Mouse (Mus musculus): ENCODE measurements around the gene Lamb3. TPM values are rescaled to one million over a fixed set of nuclear protein-coding genes. Genes with fewer than 3 reads are reported as not detected.
"Not testable (repeated sequence)": the region's sequence is repeated elsewhere in the genome, so short reads cannot be mapped to it uniquely, and the experiment has no call there.

The Lamb3 gene
- polyA plus RNA-seq, 1 experiment from 2014 or later: 24.4 TPM

DNA sequence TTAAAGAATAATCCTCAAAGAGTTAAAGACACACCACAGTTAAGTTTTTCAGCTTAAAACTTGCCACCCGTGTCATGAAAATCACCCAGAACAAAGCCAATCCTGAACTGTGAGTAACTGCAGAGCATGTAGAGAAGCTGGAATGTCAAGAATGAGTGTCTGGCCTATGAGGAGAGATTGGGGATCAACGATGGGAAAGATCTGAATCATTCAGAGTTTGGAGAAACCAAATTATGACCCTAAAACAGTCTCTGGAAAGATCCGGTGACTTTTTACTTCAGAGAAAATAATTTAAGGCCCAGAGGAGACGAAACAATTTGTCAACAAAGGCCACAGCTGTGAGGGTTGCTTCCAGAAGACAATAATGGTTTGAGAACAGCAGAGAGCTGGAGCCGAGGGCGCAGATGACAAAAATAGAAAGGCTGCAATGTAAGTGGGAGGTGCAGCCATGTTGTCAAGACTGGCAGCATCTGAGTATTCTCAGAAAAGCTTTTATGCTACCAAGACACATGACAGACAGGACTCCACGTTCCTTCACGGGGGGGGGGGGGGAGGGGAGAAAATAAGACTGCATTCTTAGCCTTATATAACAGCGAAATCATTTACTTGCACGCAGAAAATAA, 36.2 kb downstream of the Lamb3 start:
- Histone ChIP-seq H3K4me1 (ENCODE audit: insufficient read depth) (no peaks in the 10 kb centered on the region), H3K4me3 (ENCODE audit: low read depth, low read length) (no peak overlapping the region), H3K4me2 (no peak overlapping the region), H3K9ac (no peak overlapping the region), H3K36me3 (ENCODE audit: insufficient read depth) (no peaks in the 10 kb centered on the region), H3K9me3 (ENCODE audit: low read depth, low read length) (no peaks in the 10 kb centered on the region), H3K27me3 (ENCODE audit: insufficient read depth, low read length) (no peaks in the 10 kb centered on the region), H3K27ac (ENCODE audit: low read depth) (peak overlapping the region; percentile 7; the same call in 1 of the 2 replicates)
- ATAC-seq (ENCODE audit: insufficient read depth) (no peak), DNase-seq (no peak)
- no peak for TF ChIP-seq CTCF (IDR thresholded peaks at IDR 0.05; ENCODE audit: low read depth)
- 47% methylated on average over 10 of the region's 10 CpGs for WGBS

DNA sequence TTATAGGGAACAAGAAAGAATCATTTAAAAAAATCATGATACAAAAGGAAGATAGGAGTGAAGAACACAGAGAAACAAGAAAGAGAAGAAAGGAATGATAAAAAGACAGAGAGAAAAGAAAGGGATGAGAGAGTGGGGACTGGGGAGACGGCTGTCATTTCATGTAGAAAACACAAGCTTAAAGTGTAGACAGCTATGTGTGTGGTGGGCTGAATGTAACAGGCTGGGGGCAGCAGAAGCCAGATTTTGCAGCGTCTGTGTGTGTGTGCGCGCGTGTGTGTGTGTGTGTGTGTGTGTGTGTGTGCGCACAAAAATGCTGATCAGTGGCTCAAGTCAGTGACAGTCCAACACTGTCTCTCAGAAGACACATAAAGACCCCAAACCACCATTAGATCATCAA, 36.7 kb downstream of the Lamb3 start:
- Histone ChIP-seq H3K36me3 (ENCODE audit: insufficient read depth) (no peaks in the 10 kb centered on the region), H3K4me3 (ENCODE audit: low read depth, low read length) (no peak overlapping the region), H3K9me3 (ENCODE audit: low read depth, low read length) (no peaks in the 10 kb centered on the region), H3K27ac (ENCODE audit: low read depth) (no peak overlapping the region), H3K27me3 (ENCODE audit: insufficient read depth, low read length) (no peaks in the 10 kb centered on the region), H3K9ac (no peak overlapping the region), H3K4me2 (no peak overlapping the region), H3K4me1 (ENCODE audit: insufficient read depth) (no peaks in the 10 kb centered on the region)
- 80% methylated on average over 6 of the region's 6 CpGs for WGBS
- ATAC-seq (ENCODE audit: insufficient read depth) (no peak), DNase-seq (no peak)
- TF ChIP-seq CTCF (IDR thresholded peaks at IDR 0.05; ENCODE audit: low read depth): no peak

DNA sequence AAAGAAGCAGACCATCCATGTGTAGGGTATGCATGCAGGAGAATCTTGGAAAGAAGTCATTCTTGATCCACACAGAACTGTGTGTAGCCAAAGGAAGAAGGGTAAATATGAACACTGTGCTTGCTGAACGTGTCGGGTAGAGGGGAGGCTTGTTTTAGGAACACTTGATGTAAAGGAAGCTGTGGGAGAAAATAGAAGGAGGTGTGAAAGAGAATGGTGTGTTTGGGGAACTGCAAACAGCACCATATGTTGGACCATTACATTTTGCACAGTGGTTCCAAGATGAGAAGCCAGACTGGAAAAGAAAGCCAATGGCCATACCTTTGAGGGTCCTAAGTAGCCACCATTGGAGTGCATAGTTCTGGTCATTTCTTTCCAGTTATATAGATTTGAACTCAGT, 42.5 kb downstream of the Lamb3 start:
- no peak overlapping the region for H3K9ac ChIP-seq

DNA sequence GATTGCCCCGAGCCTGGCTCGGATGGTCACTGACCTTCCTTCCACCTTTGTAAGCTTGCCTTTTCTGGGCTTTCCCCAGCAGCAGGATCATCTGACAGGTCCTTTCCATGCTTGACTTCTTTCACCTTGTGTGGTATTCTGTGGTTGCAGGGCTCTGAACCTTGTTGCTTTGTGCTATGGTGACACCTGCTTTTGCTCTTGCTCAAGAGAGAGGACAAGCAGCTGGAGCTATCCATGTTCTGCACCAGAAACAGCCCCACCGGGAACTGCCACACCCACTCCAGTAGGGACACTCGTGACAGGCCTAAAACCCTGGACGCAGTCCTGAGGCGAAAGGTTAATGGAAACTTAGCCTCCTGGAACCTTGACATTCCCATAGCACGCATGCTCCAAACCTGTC, 43.9 kb downstream of the Lamb3 start:
- no peak overlapping the region for H3K4me3 ChIP-seq (ENCODE audit: low read depth, low read length)
- H3K27me3 ChIP-seq (ENCODE audit: insufficient read depth, low read length): no peaks in the 10 kb centered on the region
- DNase-seq: no peak
- TF ChIP-seq CTCF (IDR thresholded peaks at IDR 0.05; ENCODE audit: low read depth): no peak
- ATAC-seq (ENCODE audit: insufficient read depth): no peak
- no peak overlapping the region for H3K4me2 ChIP-seq
- H3K36me3 ChIP-seq (ENCODE audit: insufficient read depth): no peaks in the 10 kb centered on the region
- no peak overlapping the region for H3K9ac ChIP-seq
- WGBS: 76% methylated on average over 7 of the region's 7 CpGs
- no peaks in the 10 kb centered on the region for H3K9me3 ChIP-seq (ENCODE audit: low read depth, low read length)
- H3K27ac ChIP-seq (ENCODE audit: low read depth): no peak overlapping the region
- H3K4me1 ChIP-seq (ENCODE audit: insufficient read depth): no peaks in the 10 kb centered on the region

More for the DNA sequence above, 42.5 kb downstream of the Lamb3 start:
- Histone ChIP-seq H3K4me2 (no peak overlapping the region), H3K4me1 (ENCODE audit: insufficient read depth) (no peaks in the 10 kb centered on the region), H3K4me3 (ENCODE audit: low read depth, low read length) (no peak overlapping the region), H3K36me3 (ENCODE audit: insufficient read depth) (no peaks in the 10 kb centered on the region), H3K27me3 (ENCODE audit: insufficient read depth, low read length) (no peaks in the 10 kb centered on the region), H3K27ac (ENCODE audit: low read depth) (no peak overlapping the region), H3K9me3 (ENCODE audit: low read depth, low read length) (no peaks in the 10 kb centered on the region)
- DNase-seq: no peak
- no peak for TF ChIP-seq CTCF (IDR thresholded peaks at IDR 0.05; ENCODE audit: low read depth)
- 74% methylated on average over 2 of the region's 2 CpGs for WGBS
- ATAC-seq (ENCODE audit: insufficient read depth): no peak

DNA sequence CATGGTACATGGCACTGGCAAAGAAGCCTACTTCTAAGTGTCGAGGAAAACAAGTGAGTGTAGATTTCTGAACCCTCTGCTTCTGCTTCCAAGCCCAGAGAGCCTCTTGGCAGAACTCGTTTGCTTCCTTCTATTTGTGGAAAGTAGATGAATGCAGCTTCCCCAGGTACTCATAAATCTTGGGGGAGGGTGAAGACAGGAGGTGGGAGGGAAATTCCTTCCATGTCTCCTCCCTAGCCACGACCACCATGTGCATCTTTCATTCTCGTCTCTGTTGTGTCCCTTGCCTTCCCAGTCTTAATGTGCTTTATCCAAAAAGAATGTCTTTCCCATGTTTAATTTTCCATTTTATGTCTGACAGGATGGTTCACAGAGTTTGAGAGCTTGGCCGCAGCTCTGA, 45.1 kb downstream of the Lamb3 start:
- H3K4me3 ChIP-seq (ENCODE audit: low read depth, low read length): no peak overlapping the region
- H3K9me3 ChIP-seq (ENCODE audit: low read depth, low read length): no peaks in the 10 kb centered on the region
- WGBS: 26% methylated on average over 5 of the region's 5 CpGs
- ATAC-seq (ENCODE audit: insufficient read depth) (no peak), DNase-seq (no peak)
- no peak overlapping the region for H3K9ac ChIP-seq
- H3K27ac ChIP-seq (ENCODE audit: low read depth): no peak overlapping the region
- TF ChIP-seq CTCF (IDR thresholded peaks at IDR 0.05; ENCODE audit: low read depth): no peak
- no peak overlapping the region for H3K4me2 ChIP-seq
- H3K27me3 ChIP-seq (ENCODE audit: insufficient read depth, low read length): no peaks in the 10 kb centered on the region
- no peaks in the 10 kb centered on the region for H3K36me3 ChIP-seq (ENCODE audit: insufficient read depth)
- H3K4me1 ChIP-seq (ENCODE audit: insufficient read depth): no peaks in the 10 kb centered on the region

DNA sequence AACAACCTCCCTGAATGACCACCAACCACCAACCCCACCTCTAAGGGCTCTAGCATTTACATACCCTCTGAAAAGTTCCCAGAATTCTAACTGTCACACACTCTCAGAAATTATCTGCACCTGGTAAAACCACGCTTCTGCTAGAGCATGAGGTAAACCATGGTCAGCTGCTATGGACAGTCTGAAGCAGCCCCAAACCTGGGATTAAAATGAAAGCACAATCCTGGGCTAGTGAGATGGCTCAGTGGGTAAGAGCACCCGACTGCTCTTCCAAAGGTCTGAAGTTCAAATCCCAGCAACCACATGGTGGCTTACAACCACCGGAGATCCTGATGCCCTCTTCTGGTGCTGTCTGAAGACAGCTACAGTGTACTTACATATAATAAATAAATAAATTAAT, 46.4 kb downstream of the Lamb3 start:
- WGBS: 62% methylated on average over 3 of the region's 3 CpGs
- not testable (repeated sequence) for ATAC-seq (ENCODE audit: insufficient read depth); H3K4me3 ChIP-seq (ENCODE audit: low read depth, low read length); H3K27ac ChIP-seq (ENCODE audit: low read depth); H3K9me3 ChIP-seq (ENCODE audit: low read depth, low read length); H3K4me1 ChIP-seq (ENCODE audit: insufficient read depth); H3K36me3 ChIP-seq (ENCODE audit: insufficient read depth); H3K27me3 ChIP-seq (ENCODE audit: insufficient read depth, low read length); H3K9ac ChIP-seq; H3K4me2 ChIP-seq; DNase-seq

DNA sequence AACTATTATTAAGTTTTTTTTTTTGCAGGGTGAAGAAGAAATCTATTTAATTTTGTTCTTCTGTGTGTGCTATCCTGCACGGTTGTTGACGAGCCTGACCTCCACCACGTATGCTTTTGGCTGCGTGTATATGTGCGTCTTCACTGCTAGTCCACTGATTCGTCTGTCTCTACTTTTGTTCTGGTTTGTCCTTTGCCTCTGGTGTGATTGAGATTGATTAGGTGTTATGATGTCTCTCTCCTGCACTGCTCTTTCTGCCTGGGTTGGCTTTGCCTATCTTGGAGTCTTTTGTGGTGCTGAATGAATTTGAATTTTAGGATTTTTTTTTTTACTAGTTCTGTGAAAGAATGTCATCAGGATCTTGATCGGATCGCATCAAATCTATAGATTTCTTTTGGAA, 47.5 kb downstream of the Lamb3 start:
- H3K36me3 ChIP-seq (ENCODE audit: insufficient read depth): no peaks in the 10 kb centered on the region
- H3K9me3 ChIP-seq (ENCODE audit: low read depth, low read length): no peaks in the 10 kb centered on the region
- H3K27me3 ChIP-seq (ENCODE audit: insufficient read depth, low read length): no peaks in the 10 kb centered on the region
- ATAC-seq (ENCODE audit: insufficient read depth): peak; percentile 16; the same call in 1 of the 2 replicates
- no peak for TF ChIP-seq CTCF (IDR thresholded peaks at IDR 0.05; ENCODE audit: low read depth)
- H3K4me1 ChIP-seq (ENCODE audit: insufficient read depth): no peaks in the 10 kb centered on the region
- WGBS: 20% methylated on average over 8 of the region's 8 CpGs
- DNase-seq: peak; percentile 47
- 0 out of 2 replicates have a peak overlapping the region, but pooled peaks have one; percentile 2 for H3K4me2 ChIP-seq
- H3K9ac ChIP-seq: no peak overlapping the region
- H3K4me3 ChIP-seq (ENCODE audit: low read depth, low read length): no peak overlapping the region
- no peak overlapping the region for H3K27ac ChIP-seq (ENCODE audit: low read depth)

Data from lung, embryonic 14.5 days (tissue).